Mouse (Mus musculus): ENCODE results near the gene Gm10337. TPM values are rescaled to one million over a fixed set of nuclear protein-coding genes. Genes with fewer than 3 reads are reported as not detected.

The Gm10337 gene
- 4.2 TPM in 1 of 2 replicates, not detected in the other for polyA plus RNA-seq (2014; fragmentation: Nextera tagmentation; extraction: Ambion mirVana)

DNA sequence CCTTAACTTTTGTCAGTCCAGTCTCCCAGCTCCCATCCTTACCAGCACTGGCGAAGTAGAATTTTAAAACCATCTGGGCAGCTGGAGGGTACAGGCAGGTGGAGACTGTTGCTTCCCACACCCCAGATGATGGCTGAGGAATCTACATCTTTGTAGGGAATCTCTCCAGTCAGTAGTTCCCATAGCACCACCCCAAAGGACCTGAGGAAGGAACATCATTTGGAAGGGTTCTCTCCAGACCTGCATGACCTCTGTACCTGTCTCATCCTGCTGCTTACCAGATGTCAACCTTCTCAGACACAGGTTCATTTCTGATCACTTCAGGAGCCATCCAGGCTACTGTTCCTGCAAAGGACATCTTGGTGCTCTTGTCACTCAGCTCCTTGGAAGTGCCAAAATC is at the start of gene Gm10337:
Gm10337 (plus strand) TSS at position 276 of the 400 bp plus-strand sequence.
- no peak for ATAC-seq (ENCODE audit: insufficient number of reproducible peaks, insufficient read depth, low FRiP score, low read depth)
- H3K27ac ChIP-seq (replicated peaks in 1 of 2; ENCODE audit: control insufficient read depth in 1 of 2, insufficient read depth in 1 of 2, low read depth in 2 of 2, low read length in 2 of 2) = no peak within 1 kb of the TSS
- H3K9me3 ChIP-seq (ENCODE audit: control insufficient read depth, low read length) = no peaks in the 10 kb centered on the region
- WGBS = 94% methylated on average over 1 of the region's 1 CpGs
- peaks cover 70% of the 10 kb centered on the region for H3K36me3 ChIP-seq (ENCODE audit: control insufficient read depth, insufficient read depth, low read length)
- no peak within 1 kb of the TSS for H3K4me2 ChIP-seq (ENCODE audit: low read length)
- H3K4me1 ChIP-seq (ENCODE audit: control insufficient read depth in 2 of 2, insufficient read depth in 2 of 2, low read length in 2 of 2) = peaks cover 6 to 7% of the 10 kb centered on the region in 2 experiments; a peak in 2 of 4 replicates
- H3K4me3 ChIP-seq (ENCODE audit: control insufficient read depth in 1 of 2, insufficient read depth in 1 of 2, low read depth in 1 of 2, low read length in 2 of 2) = no peak within 1 kb of the TSS
- no peaks in the 10 kb centered on the region for H3K27me3 ChIP-seq (ENCODE audit: control insufficient read depth, insufficient read depth, low read length)
- H3K9ac ChIP-seq (ENCODE audit: low read length) = no peak within 1 kb of the TSS

DNA sequence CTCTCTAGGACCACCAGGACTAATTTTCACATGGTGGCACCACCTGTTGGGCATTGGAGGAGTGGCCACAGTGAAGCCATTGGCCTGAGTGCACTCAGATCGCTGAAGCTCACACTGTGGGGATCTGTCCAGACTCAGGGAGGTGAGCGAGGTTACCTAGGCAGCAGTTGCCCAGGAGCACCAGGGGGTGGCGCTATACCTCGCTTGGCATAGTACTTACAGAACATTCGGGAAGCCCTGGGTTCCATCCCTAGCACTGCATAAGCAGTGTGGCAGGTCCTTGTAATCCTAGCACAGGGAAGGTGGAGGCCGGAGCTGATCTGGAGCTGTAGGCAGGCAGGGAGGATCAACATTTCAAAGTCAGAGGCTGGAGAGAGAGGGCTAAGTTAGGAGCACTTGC is 47.5 kb upstream of the Gm10337 start:
- Histone ChIP-seq H3K4me1 (ENCODE audit: control insufficient read depth in 2 of 2, insufficient read depth in 2 of 2, low read length in 2 of 2) (peaks cover 9 to 22% of the 10 kb centered on the region in 2 experiments), H3K27ac (replicated peaks in 1 of 2; ENCODE audit: control insufficient read depth in 1 of 2, insufficient read depth in 1 of 2, low read depth in 2 of 2, low read length in 2 of 2) (no peak overlapping the region), H3K9ac (ENCODE audit: low read length) (no peak overlapping the region), H3K4me3 (ENCODE audit: control insufficient read depth in 1 of 2, insufficient read depth in 1 of 2, low read depth in 1 of 2, low read length in 2 of 2) (no peak overlapping the region), H3K4me2 (ENCODE audit: low read length) (no peak overlapping the region), H3K36me3 (ENCODE audit: control insufficient read depth, insufficient read depth, low read length) (no peaks in the 10 kb centered on the region), H3K27me3 (ENCODE audit: control insufficient read depth, insufficient read depth, low read length) (no peaks in the 10 kb centered on the region), H3K9me3 (ENCODE audit: control insufficient read depth, low read length) (no peaks in the 10 kb centered on the region)
- WGBS = 35% methylated on average over 6 of the region's 6 CpGs
- ATAC-seq (ENCODE audit: insufficient number of reproducible peaks, insufficient read depth, low FRiP score, low read depth) = no peak

DNA sequence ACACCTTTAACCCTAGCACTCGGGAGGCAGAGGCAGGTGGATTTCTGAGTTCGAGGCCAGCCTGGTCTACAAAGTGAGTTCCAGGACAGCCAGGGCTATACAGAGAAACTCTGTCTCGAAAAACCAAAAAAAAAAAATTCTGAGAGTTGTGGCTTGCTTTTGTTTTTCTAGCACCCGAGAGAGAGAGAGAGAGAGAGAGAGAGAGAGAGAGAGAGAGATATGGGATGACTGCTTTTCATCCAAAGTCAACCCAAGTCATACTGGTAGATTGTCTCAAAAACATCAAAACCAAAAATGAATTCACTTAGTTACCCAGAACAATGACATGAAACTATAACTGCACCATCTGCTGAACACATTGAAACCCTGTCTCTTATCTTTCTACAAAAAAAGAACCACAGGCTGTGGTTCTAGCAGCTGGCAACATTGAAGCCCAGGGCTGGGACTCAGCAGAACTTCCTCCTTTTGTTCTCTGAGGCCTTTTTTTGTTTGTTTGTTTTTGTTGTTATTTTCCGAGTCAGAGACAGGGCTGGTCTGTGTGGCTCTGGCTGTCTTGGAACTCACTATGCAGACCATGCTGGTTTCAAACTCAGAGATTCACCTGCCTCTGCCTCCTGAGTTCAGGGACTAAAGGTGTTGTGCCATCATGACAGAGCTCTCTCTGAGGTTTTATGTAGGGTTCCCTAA is 45.3 kb upstream of the Gm10337 start:
- ATAC-seq (ENCODE audit: insufficient number of reproducible peaks, insufficient read depth, low FRiP score, low read depth) = no peak
- peaks cover 9% of the 10 kb centered on the region for H3K36me3 ChIP-seq (ENCODE audit: control insufficient read depth, insufficient read depth, low read length)
- WGBS = 58% methylated on average over 5 of the region's 5 CpGs
- H3K4me1 ChIP-seq (ENCODE audit: control insufficient read depth in 2 of 2, insufficient read depth in 2 of 2, low read length in 2 of 2) = peaks cover 9 to 28% of the 10 kb centered on the region in 2 experiments
- no peaks in the 10 kb centered on the region for H3K9me3 ChIP-seq (ENCODE audit: control insufficient read depth, low read length)
- peak overlapping the region in 1 of 2 experiments; percentile 56; a peak in 2 of 4 replicates for H3K4me3 ChIP-seq (ENCODE audit: control insufficient read depth in 1 of 2, insufficient read depth in 1 of 2, low read depth in 1 of 2, low read length in 2 of 2)
- no peaks in the 10 kb centered on the region for H3K27me3 ChIP-seq (ENCODE audit: control insufficient read depth, insufficient read depth, low read length)
- peak overlapping the region in 1 of 2 experiments; percentile 70; a peak in 2 of 4 replicates for H3K27ac ChIP-seq (replicated peaks in 1 of 2; ENCODE audit: control insufficient read depth in 1 of 2, insufficient read depth in 1 of 2, low read depth in 2 of 2, low read length in 2 of 2)
- H3K9ac ChIP-seq (ENCODE audit: low read length) = peak overlapping the region; percentile 74
- H3K4me2 ChIP-seq (ENCODE audit: low read length) = peak overlapping the region; percentile 77

DNA sequence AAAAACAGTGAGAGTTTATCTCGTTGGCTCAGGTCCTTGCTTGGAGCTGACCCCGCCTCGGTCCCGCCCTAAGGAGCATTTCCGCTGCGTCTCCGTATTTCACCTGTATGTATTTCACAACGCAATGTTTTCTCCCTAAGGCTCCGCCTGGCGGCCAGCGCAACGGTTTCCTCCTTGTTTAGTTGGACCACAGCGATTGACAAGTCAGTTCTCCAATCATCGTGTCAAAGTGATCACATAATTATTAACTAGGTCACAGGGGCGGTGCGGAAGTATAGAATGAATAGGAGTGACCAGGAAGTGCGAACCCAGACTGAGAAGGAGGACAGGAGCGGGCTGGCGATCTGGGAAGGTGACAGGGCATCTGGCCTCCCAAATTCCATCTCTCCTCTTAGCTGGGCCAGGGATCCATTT is 44.6 kb upstream of the Gm10337 start, which contains the start of gene Prr13:
Prr13 (plus strand) TSS at position 125 of the 414 bp plus-strand sequence.
- peaks cover 12% of the 10 kb centered on the region for H3K36me3 ChIP-seq (ENCODE audit: control insufficient read depth, insufficient read depth, low read length)
- H3K4me1 ChIP-seq (ENCODE audit: control insufficient read depth in 2 of 2, insufficient read depth in 2 of 2, low read length in 2 of 2) = peaks cover 9 to 28% of the 10 kb centered on the region in 2 experiments
- H3K27me3 ChIP-seq (ENCODE audit: control insufficient read depth, insufficient read depth, low read length) = no peaks in the 10 kb centered on the region
- peak; percentile 76 for ATAC-seq (ENCODE audit: insufficient number of reproducible peaks, insufficient read depth, low FRiP score, low read depth)
- peak within 1 kb of the TSS; percentile 37 to 56 for H3K4me3 ChIP-seq (ENCODE audit: control insufficient read depth in 1 of 2, insufficient read depth in 1 of 2, low read depth in 1 of 2, low read length in 2 of 2)
- H3K27ac ChIP-seq (replicated peaks in 1 of 2; ENCODE audit: control insufficient read depth in 1 of 2, insufficient read depth in 1 of 2, low read depth in 2 of 2, low read length in 2 of 2) = peak within 1 kb of the TSS in 1 of 2 experiments; percentile 70; a peak in 3 of 4 replicates
- H3K9me3 ChIP-seq (ENCODE audit: control insufficient read depth, low read length) = no peaks in the 10 kb centered on the region
- H3K4me2 ChIP-seq (ENCODE audit: low read length) = peak within 1 kb of the TSS; percentile 77
- WGBS = under 1% methylated on average over 19 of the region's 19 CpGs
- H3K9ac ChIP-seq (ENCODE audit: low read length) = peak within 1 kb of the TSS; percentile 74

DNA sequence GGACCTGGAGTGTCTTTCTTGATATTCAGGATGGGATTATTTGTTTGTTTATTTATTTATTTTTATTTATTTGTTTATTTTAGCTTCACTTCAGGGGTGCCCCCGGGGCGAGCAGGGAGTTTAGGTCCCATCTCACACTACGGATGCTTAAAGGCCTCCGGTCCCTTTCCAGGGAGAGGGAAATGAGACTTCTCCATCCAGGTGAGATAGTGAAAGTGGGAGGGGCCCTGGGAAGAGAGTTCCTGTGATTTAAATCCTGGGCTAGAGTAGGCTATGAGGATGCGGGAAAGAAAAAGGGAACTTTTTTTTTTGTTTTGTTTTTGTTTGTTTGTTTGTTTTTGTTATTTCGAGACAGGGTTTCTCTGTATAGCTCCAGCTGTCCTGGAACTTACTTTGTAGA is 44.1 kb upstream of the Gm10337 start:
- Histone ChIP-seq H3K4me2 (ENCODE audit: low read length) (peak overlapping the region; percentile 77), H3K27me3 (ENCODE audit: control insufficient read depth, insufficient read depth, low read length) (no peaks in the 10 kb centered on the region), H3K4me3 (ENCODE audit: control insufficient read depth in 1 of 2, insufficient read depth in 1 of 2, low read depth in 1 of 2, low read length in 2 of 2) (peak overlapping the region; percentile 37 to 56), H3K9me3 (ENCODE audit: control insufficient read depth, low read length) (no peaks in the 10 kb centered on the region), H3K4me1 (ENCODE audit: control insufficient read depth in 2 of 2, insufficient read depth in 2 of 2, low read length in 2 of 2) (peaks cover 9 to 28% of the 10 kb centered on the region in 2 experiments), H3K36me3 (ENCODE audit: control insufficient read depth, insufficient read depth, low read length) (peaks cover 12% of the 10 kb centered on the region), H3K27ac (replicated peaks in 1 of 2; ENCODE audit: control insufficient read depth in 1 of 2, insufficient read depth in 1 of 2, low read depth in 2 of 2, low read length in 2 of 2) (peak overlapping the region in 1 of 2 experiments; percentile 70; a peak in 2 of 4 replicates), H3K9ac (ENCODE audit: low read length) (peak overlapping the region; percentile 74)
- ATAC-seq (ENCODE audit: insufficient number of reproducible peaks, insufficient read depth, low FRiP score, low read depth) = no peak
- 35% methylated on average over 6 of the region's 6 CpGs for WGBS

DNA sequence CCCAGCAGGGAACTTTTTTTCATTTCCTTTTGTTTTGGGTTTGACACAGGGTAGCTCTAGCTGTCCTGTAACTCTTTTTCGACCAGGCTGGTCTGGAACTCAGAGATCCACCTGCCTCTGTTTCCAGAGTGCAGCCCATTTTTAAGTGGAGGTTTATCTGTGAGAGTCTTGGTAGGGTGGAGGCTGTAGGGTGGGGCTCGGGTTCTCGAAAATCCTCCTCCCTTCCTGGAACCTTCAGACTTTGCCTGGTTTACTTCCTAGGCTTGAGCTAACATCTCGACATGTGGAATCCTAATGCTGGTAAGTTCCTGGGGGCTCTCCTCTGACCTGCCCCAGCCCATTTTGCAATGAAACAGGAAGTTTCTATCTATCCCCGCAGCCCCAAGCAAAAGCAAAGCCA is 43.7 kb upstream of the Gm10337 start:
- H3K9me3 ChIP-seq (ENCODE audit: control insufficient read depth, low read length) = no peaks in the 10 kb centered on the region
- H3K4me3 ChIP-seq (ENCODE audit: control insufficient read depth in 1 of 2, insufficient read depth in 1 of 2, low read depth in 1 of 2, low read length in 2 of 2) = peak overlapping the region; percentile 12 to 56; a peak in 2 of 4 replicates
- H3K4me1 ChIP-seq (ENCODE audit: control insufficient read depth in 2 of 2, insufficient read depth in 2 of 2, low read length in 2 of 2) = peaks cover 9 to 28% of the 10 kb centered on the region in 2 experiments
- no peaks in the 10 kb centered on the region for H3K27me3 ChIP-seq (ENCODE audit: control insufficient read depth, insufficient read depth, low read length)
- ATAC-seq (ENCODE audit: insufficient number of reproducible peaks, insufficient read depth, low FRiP score, low read depth) = no peak
- H3K27ac ChIP-seq (replicated peaks in 1 of 2; ENCODE audit: control insufficient read depth in 1 of 2, insufficient read depth in 1 of 2, low read depth in 2 of 2, low read length in 2 of 2) = peak overlapping the region in 1 of 2 experiments; percentile 28; a peak in 2 of 4 replicates
- H3K9ac ChIP-seq (ENCODE audit: low read length) = 0 out of 2 replicates have a peak overlapping the region, but pooled peaks have one; percentile 74
- H3K4me2 ChIP-seq (ENCODE audit: low read length) = peak overlapping the region; percentile 77
- H3K36me3 ChIP-seq (ENCODE audit: control insufficient read depth, insufficient read depth, low read length) = peaks cover 12% of the 10 kb centered on the region
- WGBS = 45% methylated on average over 5 of the region's 5 CpGs

DNA sequence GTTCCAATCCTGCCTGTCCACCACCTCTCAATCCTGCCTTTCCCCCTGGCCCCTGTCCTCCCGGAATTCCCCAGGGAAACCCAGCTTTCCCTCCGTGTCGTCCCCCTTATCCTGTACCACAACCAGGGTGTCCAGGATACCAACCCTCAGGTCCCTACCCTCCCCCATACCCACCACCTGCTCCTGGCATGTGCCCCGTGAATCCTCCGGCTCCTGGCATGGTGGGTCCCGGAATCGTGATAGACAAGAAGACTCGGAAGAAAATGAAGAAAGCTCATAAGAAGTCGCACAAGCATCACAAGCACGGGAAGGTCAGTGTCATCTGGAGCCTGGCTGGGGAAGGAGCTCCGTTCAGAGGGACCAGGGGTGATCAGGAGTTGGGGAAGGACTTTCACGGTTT is 43.1 kb upstream of the Gm10337 start:
- Histone ChIP-seq H3K27ac (replicated peaks in 1 of 2; ENCODE audit: control insufficient read depth in 1 of 2, insufficient read depth in 1 of 2, low read depth in 2 of 2, low read length in 2 of 2) (no peak overlapping the region), H3K36me3 (ENCODE audit: control insufficient read depth, insufficient read depth, low read length) (peaks cover 12% of the 10 kb centered on the region), H3K4me3 (ENCODE audit: control insufficient read depth in 1 of 2, insufficient read depth in 1 of 2, low read depth in 1 of 2, low read length in 2 of 2) (peak overlapping the region in 1 of 2 experiments; percentile 56; a peak in 1 of 4 replicates), H3K9me3 (ENCODE audit: control insufficient read depth, low read length) (no peaks in the 10 kb centered on the region), H3K9ac (ENCODE audit: low read length) (no peak overlapping the region), H3K27me3 (ENCODE audit: control insufficient read depth, insufficient read depth, low read length) (no peaks in the 10 kb centered on the region), H3K4me2 (ENCODE audit: low read length) (peak overlapping the region; percentile 77), H3K4me1 (ENCODE audit: control insufficient read depth in 2 of 2, insufficient read depth in 2 of 2, low read length in 2 of 2) (peaks cover 9 to 28% of the 10 kb centered on the region in 2 experiments)
- ATAC-seq (ENCODE audit: insufficient number of reproducible peaks, insufficient read depth, low FRiP score, low read depth) = no peak
- WGBS = 70% methylated on average over 12 of the region's 12 CpGs
